Mouse (Mus musculus): Measurements from ENCODE around the gene 4933425L06Rik.

Gene 4933425L06Rik

GRCm38 (mm10) chr13:105134397-105134796, 52.5 kb downstream of the 4933425L06Rik start:
- ATAC-seq (ENCODE audit: low TSS enrichment), result no peak

DNA sequence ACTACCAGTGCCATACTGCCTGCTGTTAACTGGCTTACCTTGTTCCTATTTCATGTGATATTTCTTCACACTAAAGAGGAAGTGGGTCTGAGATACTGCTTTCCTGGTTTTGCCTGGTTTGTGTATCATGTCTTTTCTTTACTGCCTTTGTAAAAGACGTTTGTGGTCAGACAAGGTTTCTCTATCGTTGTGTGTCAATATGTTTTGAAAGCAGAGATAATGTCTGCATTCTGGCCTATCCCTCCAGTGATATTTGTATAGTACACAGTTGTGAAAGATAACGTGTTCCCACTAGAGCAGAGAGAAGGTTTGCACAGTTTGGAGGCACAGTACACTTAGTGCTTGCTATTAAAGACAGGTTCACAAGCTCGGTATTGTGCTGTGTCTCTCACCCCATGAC, 58.0 kb downstream of the 4933425L06Rik start:
- ATAC-seq (ENCODE audit: low TSS enrichment), result no peak

- ATAC-seq (ENCODE audit: low TSS enrichment), result no peak
These were observed 64.9 kb downstream of the 4933425L06Rik start for GRCm38 (mm10) chr13:105146827-105147226.

DNA sequence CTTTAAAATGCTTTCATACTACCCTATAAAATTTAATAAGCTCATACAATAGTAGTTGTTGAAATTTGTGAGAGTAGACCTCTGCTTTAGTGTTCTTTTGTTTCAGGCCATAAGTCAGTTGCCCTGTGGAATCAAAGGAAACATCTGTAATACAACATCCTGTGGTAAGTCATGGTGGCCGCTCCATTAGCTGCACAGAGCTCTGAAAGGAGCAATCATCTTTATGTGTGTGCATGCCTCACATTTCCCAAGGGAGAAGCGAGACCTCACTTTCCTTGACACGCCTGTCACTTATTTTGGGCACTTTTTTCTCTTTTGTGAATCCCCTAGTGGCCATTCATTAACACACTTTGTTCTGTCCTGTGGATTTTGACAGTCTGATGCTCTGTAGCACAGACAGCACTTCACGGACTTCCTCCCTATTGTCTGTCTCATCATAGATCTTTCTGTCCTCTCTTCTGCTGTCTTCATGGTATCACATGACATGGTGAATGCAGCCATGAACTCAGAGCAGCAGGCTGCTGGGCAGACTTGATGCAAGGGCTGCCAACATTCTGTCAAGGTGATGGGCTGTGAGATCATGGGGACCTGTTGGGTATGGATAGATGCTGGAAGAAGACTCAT, 66.0 kb downstream of the 4933425L06Rik start:
- ATAC-seq (ENCODE audit: low TSS enrichment), result no peak

DNA sequence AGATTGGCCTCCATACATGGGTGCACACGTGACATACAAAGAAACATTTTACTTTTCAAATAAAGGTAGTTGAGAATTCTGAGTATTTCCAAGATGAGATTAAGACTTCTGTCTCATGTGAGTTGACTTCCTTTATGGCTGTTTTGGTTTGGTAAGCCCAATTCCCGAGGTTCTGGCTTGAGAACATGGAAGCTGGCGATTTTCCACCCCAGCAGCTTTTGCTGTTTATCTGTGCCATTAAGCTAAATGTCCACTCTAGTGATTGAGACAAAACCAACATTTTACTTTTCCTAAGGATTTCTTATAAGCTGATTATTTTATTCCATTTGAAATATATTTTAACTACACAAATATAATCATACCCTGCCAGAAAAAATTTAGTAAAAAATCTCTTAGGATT, 68.1 kb downstream of the 4933425L06Rik start:
- ATAC-seq (ENCODE audit: low TSS enrichment), result no peak

DNA sequence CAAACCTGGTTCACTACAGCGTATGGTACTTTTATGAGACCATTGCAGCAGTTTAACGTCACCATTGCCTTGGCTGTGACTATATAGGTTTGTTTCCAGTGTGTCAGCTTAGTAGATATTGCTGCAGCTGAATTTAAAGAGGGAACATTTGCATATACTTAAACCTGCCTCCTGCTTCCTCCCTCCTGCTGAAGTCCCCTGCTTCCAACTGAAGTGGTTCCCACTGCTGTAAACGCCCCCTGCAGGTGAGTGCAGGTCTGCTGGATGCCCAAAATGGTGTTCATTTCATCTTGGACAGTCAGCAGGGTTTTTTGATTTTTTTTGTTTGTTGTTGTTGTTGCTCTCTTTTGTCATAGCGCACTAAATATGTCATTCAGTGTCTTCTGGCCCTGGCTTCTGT, 72.0 kb downstream of the 4933425L06Rik start:
- ATAC-seq (ENCODE audit: low TSS enrichment), result peak; percentile 74

GRCm38 (mm10) chr13:105165441-105165840, 83.5 kb downstream of the 4933425L06Rik start:
- ATAC-seq (ENCODE audit: low TSS enrichment), result no peak

Measured in frontal cortex, adult (tissue).